Mouse (Mus musculus) forebrain, embryonic 12.5 days (tissue): Measurements from ENCODE around the gene Noxo1. TPM values are rescaled to one million over a fixed set of nuclear protein-coding genes. Genes with fewer than 3 reads are reported as not detected.

Experiments used
- ATAC-seq: fragments of 200-750 bp; cut with Nextera tagmentation; 2 replicates; pipeline ENCODE4 v1.8.0; 2017; ENCODE audit warnings: moderate TSS enrichment; ENCODE audit not compliant: low FRiP score
- H3K27ac ChIP-seq: fragments of 300-500 bp; sonication (generic); 2 replicates; pipeline ENCODE4 v1.5.1; 2016; ENCODE audit warnings: mild to moderate bottlenecking
- H3K27me3 ChIP-seq: fragments of 300-500 bp; sonication (generic); 2 replicates; pipeline ENCODE4 v1.6.1; 2016; ENCODE audit warnings: mild to moderate bottlenecking
- H3K36me3 ChIP-seq: fragments of 300-500 bp; sonication (generic); replicated peaks from 2 replicates; pipeline ENCODE4 v1.6.1; 2016; ENCODE audit warnings: mild to moderate bottlenecking
- H3K4me1 ChIP-seq: fragments of 300-500 bp; sonication (generic); 2 replicates; pipeline ENCODE4 v1.6.1; 2016
- H3K4me2 ChIP-seq: fragments of 300-500 bp; sonication (generic); 2 replicates; pipeline ENCODE4 v1.6.1; 2016; ENCODE audit warnings: mild to moderate bottlenecking, moderate library complexity
- H3K4me3 ChIP-seq: fragments of 300-500 bp; sonication (generic); replicated peaks from 2 replicates; pipeline ENCODE4 v1.5.1; 2016; ENCODE audit warnings: mild to moderate bottlenecking
- H3K9ac ChIP-seq: fragments of 300-500 bp; sonication (generic); 2 replicates; pipeline ENCODE4 v1.6.1; 2016; ENCODE audit warnings: mild to moderate bottlenecking
- H3K9me3 ChIP-seq: fragments of 300-500 bp; sonication (generic); 2 replicates; pipeline ENCODE4 v1.6.1; 2016
- WGBS: fragments of 180-500 bp; shearing (Covaris S2); methylation state at CpG from one replicate; pipeline ENCODE4 v1.1.7; 2016; 5-methylcytosine and 5-hydroxymethylcytosine counted together
- polyA plus RNA-seq: library from polyadenylated mRNA; unstranded; fragments of >200 nt; fragmentation: Nextera tagmentation; extraction: Ambion mirVana; gene quantifications from 2 replicates; pipeline ENCODE4 v1.2.1, GENCODE M21; 2016

Noxo1 gene
- polyA plus RNA-seq, 1 experiment from 2014 or later: 2.6 TPM

- H3K4me3 ChIP-seq: peak overlapping the region; percentile 55
- ATAC-seq: no peak
- peaks cover 5% of the 10 kb centered on the region; the same call in 1 of the 2 replicates for H3K27me3 ChIP-seq
- no peak overlapping the region for H3K27ac ChIP-seq
- peaks cover 17% of the 10 kb centered on the region for H3K4me1 ChIP-seq
- H3K36me3 ChIP-seq: no peaks in the 10 kb centered on the region
- H3K9ac ChIP-seq: peak overlapping the region; percentile 69
- H3K9me3 ChIP-seq: no peaks in the 10 kb centered on the region
- 30% methylated on average over 8 of the region's 8 CpGs for WGBS
- H3K4me2 ChIP-seq: peak overlapping the region; percentile 88
Measured at GRCm38 (mm10) chr17:24737135-24737810, 41.2 kb downstream of the Noxo1 start.

- H3K27ac ChIP-seq: no peak overlapping the region
- H3K4me1 ChIP-seq: peaks cover 17% of the 10 kb centered on the region
- H3K4me2 ChIP-seq: no peak overlapping the region
- H3K4me3 ChIP-seq: no peak overlapping the region
- ATAC-seq: no peak
- 80% methylated on average over 4 of the region's 4 CpGs for WGBS
- no peaks in the 10 kb centered on the region for H3K9me3 ChIP-seq
- no peaks in the 10 kb centered on the region for H3K36me3 ChIP-seq
- H3K9ac ChIP-seq: no peak overlapping the region
- H3K27me3 ChIP-seq: peaks cover 5% of the 10 kb centered on the region; the same call in 1 of the 2 replicates
Measured at GRCm38 (mm10) chr17:24738238-24738637, 42.2 kb downstream of the Noxo1 start.

- Histone ChIP-seq H3K9me3 (no peaks in the 10 kb centered on the region), H3K4me2 (no peak overlapping the region), H3K27ac (no peak overlapping the region), H3K9ac (no peak overlapping the region), H3K4me1 (peaks cover 17% of the 10 kb centered on the region), H3K27me3 (peaks cover 5% of the 10 kb centered on the region; the same call in 1 of the 2 replicates), H3K4me3 (no peak overlapping the region), H3K36me3 (no peaks in the 10 kb centered on the region)
- WGBS: 87% methylated on average over 8 of the region's 8 CpGs
- ATAC-seq: no peak
Measured at GRCm38 (mm10) chr17:24739926-24740325, 43.9 kb downstream of the Noxo1 start.

GRCm38 (mm10) chr17:24742307-24742706 lies 46.3 kb downstream of the Noxo1 start:
- no peak overlapping the region for H3K4me3 ChIP-seq

GRCm38 (mm10) chr17:24743896-24744295 lies 47.9 kb downstream of the Noxo1 start:
- H3K4me3 ChIP-seq: no peak overlapping the region
- peaks cover 20% of the 10 kb centered on the region; the same call in 1 of the 2 replicates for H3K27me3 ChIP-seq
- H3K4me2 ChIP-seq: no peak overlapping the region
- WGBS: 75% methylated on average over 5 of the region's 5 CpGs
- H3K4me1 ChIP-seq: no peaks in the 10 kb centered on the region
- H3K36me3 ChIP-seq: no peaks in the 10 kb centered on the region
- no peaks in the 10 kb centered on the region for H3K9me3 ChIP-seq
- H3K9ac ChIP-seq: no peak overlapping the region
- no peak for ATAC-seq
- H3K27ac ChIP-seq: no peak overlapping the region

More at GRCm38 (mm10) chr17:24742307-24742706, 46.3 kb downstream of the Noxo1 start:
- H3K27me3 ChIP-seq: peaks cover 14% of the 10 kb centered on the region; the same call in 1 of the 2 replicates
- H3K9me3 ChIP-seq: no peaks in the 10 kb centered on the region
- WGBS: 85% methylated on average over 8 of the region's 8 CpGs
- no peak overlapping the region for H3K9ac ChIP-seq
- ATAC-seq: no peak
- H3K4me1 ChIP-seq: peaks cover 3% of the 10 kb centered on the region
- no peak overlapping the region for H3K27ac ChIP-seq
- no peaks in the 10 kb centered on the region for H3K36me3 ChIP-seq
- H3K4me2 ChIP-seq: no peak overlapping the region

GRCm38 (mm10) chr17:24744381-24744780 lies 48.3 kb downstream of the Noxo1 start:
- no peak overlapping the region for H3K4me3 ChIP-seq
- no peak for ATAC-seq
- H3K9ac ChIP-seq: no peak overlapping the region
- H3K4me1 ChIP-seq: no peaks in the 10 kb centered on the region
- WGBS: 78% methylated on average over 3 of the region's 3 CpGs
- peaks cover 24% of the 10 kb centered on the region for H3K27me3 ChIP-seq
- H3K4me2 ChIP-seq: no peak overlapping the region
- no peaks in the 10 kb centered on the region for H3K36me3 ChIP-seq
- H3K9me3 ChIP-seq: no peaks in the 10 kb centered on the region
- H3K27ac ChIP-seq: no peak overlapping the region

DNA sequence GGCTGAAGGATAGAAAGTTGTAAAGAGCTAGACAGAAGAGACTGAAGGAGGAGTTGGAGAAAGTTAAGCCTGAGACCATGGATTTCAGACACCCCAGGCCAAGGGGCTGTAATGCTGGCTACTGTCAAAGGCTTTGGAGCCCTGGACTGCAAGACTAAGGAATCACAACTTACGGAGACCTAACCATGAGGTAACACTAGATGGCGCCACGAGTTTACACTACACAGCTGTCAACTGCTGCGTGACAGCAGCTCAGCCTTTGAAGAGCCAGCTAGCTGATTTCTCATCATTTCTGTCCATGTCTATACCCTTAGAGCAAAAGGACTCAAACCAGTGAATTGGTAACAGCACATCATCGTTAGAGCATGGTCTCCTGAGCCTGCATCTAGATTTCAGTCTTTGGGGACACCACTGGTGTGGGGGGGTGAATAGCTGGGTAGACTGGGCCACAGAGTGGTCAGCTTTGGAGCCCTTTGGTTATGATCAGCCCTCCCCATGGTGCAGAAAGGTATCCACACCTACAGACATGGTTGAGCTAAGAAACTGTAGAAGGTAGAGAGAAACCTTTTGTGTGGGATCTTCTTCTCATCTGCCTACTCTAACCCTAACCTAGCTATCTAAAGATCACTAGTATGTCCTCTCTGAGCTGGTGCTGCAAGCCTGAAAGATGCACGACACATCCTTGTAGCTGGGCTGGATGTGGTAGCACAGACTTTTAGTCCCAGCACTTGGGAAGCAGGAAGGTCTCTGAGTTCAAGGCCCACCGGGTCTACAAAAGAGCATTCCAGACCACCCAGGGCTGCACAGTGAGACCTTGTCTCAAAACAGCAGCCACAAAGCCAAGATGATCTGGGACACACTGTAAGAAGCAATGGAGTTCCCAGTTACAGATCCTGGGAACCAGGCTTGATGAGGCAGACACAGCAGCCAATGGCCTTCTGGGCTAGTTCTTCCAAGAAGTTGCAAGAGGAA lies 49.8 kb downstream of the Noxo1 start:
- Histone ChIP-seq H3K9ac (no peak overlapping the region), H3K36me3 (no peaks in the 10 kb centered on the region), H3K4me1 (no peaks in the 10 kb centered on the region), H3K4me2 (no peak overlapping the region), H3K27me3 (peaks cover 37% of the 10 kb centered on the region), H3K9me3 (no peaks in the 10 kb centered on the region), H3K27ac (no peak overlapping the region), H3K4me3 (no peak overlapping the region)
- 18% methylated on average over 7 of the region's 7 CpGs for WGBS
- ATAC-seq: peak; percentile 78

- H3K27ac ChIP-seq: no peak overlapping the region
- no peak overlapping the region for H3K4me2 ChIP-seq
- H3K36me3 ChIP-seq: no peaks in the 10 kb centered on the region
- H3K4me1 ChIP-seq: peaks cover under 1% of the 10 kb centered on the region; the same call in 1 of the 2 replicates
- ATAC-seq: no peak
- peaks cover 48% of the 10 kb centered on the region for H3K27me3 ChIP-seq
- WGBS: 46% methylated on average over 4 of the region's 4 CpGs
- H3K4me3 ChIP-seq: no peak overlapping the region
- no peak overlapping the region for H3K9ac ChIP-seq
- no peaks in the 10 kb centered on the region for H3K9me3 ChIP-seq
Measured at GRCm38 (mm10) chr17:24746986-24747385, 51.0 kb downstream of the Noxo1 start.

Other genes starting within 250 kb of the Noxo1 start
- gene E4f1, start 225.9 kb upstream of the Noxo1 start, polyA plus RNA-seq: 34.1 and 37.1 TPM in 2 replicates
- 59.3 and 60.3 TPM in 2 replicates for gene Pgp, start 225.8 kb upstream of the Noxo1 start, polyA plus RNA-seq
- not detected in 2 replicates for gene Bricd5, start 222.3 kb upstream of the Noxo1 start, polyA plus RNA-seq
- gene Mlst8, start 217.2 kb upstream of the Noxo1 start, polyA plus RNA-seq: 34.4 and 37.9 TPM in 2 replicates
- gene Caskin1, start 207.6 kb upstream of the Noxo1 start, polyA plus RNA-seq: 14.8 and 16.6 TPM in 2 replicates
- gene Traf7, start 168.3 kb upstream of the Noxo1 start, polyA plus RNA-seq: 100 and 103 TPM in 2 replicates
- gene Rab26, start 162.0 kb upstream of the Noxo1 start, polyA plus RNA-seq: 1.7 and 1.9 TPM in 2 replicates
- gene Pkd1, start 146.4 kb upstream of the Noxo1 start, polyA plus RNA-seq: 15.5 and 17.9 TPM in 2 replicates
- 78.4 and 89.3 TPM in 2 replicates for gene Tsc2, start 63.6 kb upstream of the Noxo1 start, polyA plus RNA-seq
- 14.5 and 18.8 TPM in 2 replicates for gene Nthl1, start 63.6 kb upstream of the Noxo1 start, polyA plus RNA-seq
- 18.3 and 21.9 TPM in 2 replicates for gene Slc9a3r2, start 45.9 kb upstream of the Noxo1 start, polyA plus RNA-seq
- not detected in 2 replicates for gene Npw, start 37.8 kb upstream of the Noxo1 start, polyA plus RNA-seq
- gene Zfp598, start 26.5 kb upstream of the Noxo1 start, polyA plus RNA-seq: 25.5 and 26.9 TPM in 2 replicates
- 27.8 and 33.5 TPM in 2 replicates for gene Syngr3, start 6.3 kb upstream of the Noxo1 start, polyA plus RNA-seq
- gene Gfer, start 78 bp upstream of the Noxo1 start, polyA plus RNA-seq: 49.1 and 50.2 TPM in 2 replicates
- gene Tbl3, start 11.4 kb downstream of the Noxo1 start, polyA plus RNA-seq: 94.7 and 98.0 TPM in 2 replicates
- gene Rnf151, start 21.8 kb downstream of the Noxo1 start, polyA plus RNA-seq: 0.29 TPM in 1 of 2 replicates, not detected in the other
- 946 and 1,025 TPM in 2 replicates for gene Rps2, start 21.9 kb downstream of the Noxo1 start, polyA plus RNA-seq
- 195 and 201 TPM in 2 replicates for gene Ndufb10, start 28.2 kb downstream of the Noxo1 start, polyA plus RNA-seq
- gene Rpl3l, start 31.6 kb downstream of the Noxo1 start, polyA plus RNA-seq: not detected in 2 replicates
- gene Msrb1, start 40.4 kb downstream of the Noxo1 start, polyA plus RNA-seq: 18.8 and 19.5 TPM in 2 replicates
- gene Hs3st6, start 56.8 kb downstream of the Noxo1 start, polyA plus RNA-seq: 1.1 and 1.7 TPM in 2 replicates
- not detected in 2 replicates for gene Meiob, start 108.1 kb downstream of the Noxo1 start, polyA plus RNA-seq
- 24.8 and 27.1 TPM in 2 replicates for gene Hagh, start 143.9 kb downstream of the Noxo1 start, polyA plus RNA-seq
- 17.3 and 17.7 TPM in 2 replicates for gene Fahd1, start 154.1 kb downstream of the Noxo1 start, polyA plus RNA-seq
- 0.20 TPM in 1 of 2 replicates, not detected in the other for gene Igfals, start 169.8 kb downstream of the Noxo1 start, polyA plus RNA-seq
- 62.9 and 64.4 TPM in 2 replicates for gene Nubp2, start 190.1 kb downstream of the Noxo1 start, polyA plus RNA-seq
- 47.3 and 50.7 TPM in 2 replicates for gene Spsb3, start 190.4 kb downstream of the Noxo1 start, polyA plus RNA-seq
- 42.7 and 44.6 TPM in 2 replicates for gene Eme2, start 198.9 kb downstream of the Noxo1 start, polyA plus RNA-seq
- 86.0 and 91.1 TPM in 2 replicates for gene Mrps34, start 198.9 kb downstream of the Noxo1 start, polyA plus RNA-seq
- gene Nme3, start 200.3 kb downstream of the Noxo1 start, polyA plus RNA-seq: 54.9 and 63.0 TPM in 2 replicates
- 76.5 and 78.2 TPM in 2 replicates for gene Mapk8ip3, start 240.7 kb downstream of the Noxo1 start, polyA plus RNA-seq